Mouse (Mus musculus): ENCODE results near the gene Fkbp2.

DNA sequence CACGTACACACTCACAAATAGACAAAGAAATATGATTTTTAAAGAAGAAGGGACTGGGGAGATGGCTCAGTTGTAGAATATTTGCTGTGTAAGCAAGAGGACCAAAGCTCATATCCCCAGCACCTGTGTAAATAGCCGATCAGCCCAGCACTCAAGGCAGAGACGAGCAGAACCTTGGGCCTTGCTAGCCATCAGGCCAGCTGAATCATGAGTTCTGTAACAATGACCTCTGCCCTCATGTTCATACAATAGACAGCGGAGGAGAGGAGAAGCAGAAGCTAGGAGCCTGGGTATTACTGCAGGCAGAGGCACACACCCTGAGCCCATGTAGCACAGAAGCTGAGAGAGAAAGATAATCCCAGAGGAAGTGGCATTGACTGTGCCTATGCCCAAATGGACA, 32.1 kb upstream of the Fkbp2 start:
- TF ChIP-seq CTCF (IDR thresholded peaks at IDR 0.05; ENCODE audit: low read depth) (no peak), EP300 (IDR thresholded peaks at IDR 0.05; ENCODE audit: low read depth) (no peak)

Data from liver, postnatal 0 days (tissue).